Mouse (Mus musculus) G1E (cell line): ENCODE measurements at regions not wholly inside any gene's neighbourhood (a gene's known extent, or its start where the extent isn't known, plus 50 kb on each side); places are given as distances from the start of the nearest gene placed in this dataset.

Source experiments
- ATAC-seq: 2 replicates; pipeline ENCODE4 v1.8.0; 2016; ENCODE audit warnings: mild to moderate bottlenecking; ENCODE audit not compliant: insufficient number of reproducible peaks, poor library complexity, low FRiP score, severe bottlenecking; ENCODE audit errors: extremely low read depth
- DNase-seq: peaks from one replicate; pipeline ENCODE4 v3.0.0; 2012; ENCODE audit warnings: low spot score
- H3K27me3 ChIP-seq: 2 replicates; pipeline ENCODE4 v1.6.1; 2012; ENCODE audit warnings: mild to moderate bottlenecking, low read length, inconsistent platforms; ENCODE audit not compliant: insufficient read depth
- H3K36me3 ChIP-seq: replicated peaks from 2 replicates; pipeline ENCODE3; 2012; ENCODE audit warnings: mild to moderate bottlenecking, inconsistent platforms
- H3K4me1 ChIP-seq: 2 replicates; pipeline ENCODE4 v1.6.1; 2012; ENCODE audit warnings: low read depth, low read length, inconsistent platforms, mixed read lengths; ENCODE audit not compliant: insufficient read depth
- H3K4me3 ChIP-seq: 2 replicates; pipeline ENCODE4 v1.5.1; 2012; ENCODE audit warnings: low read depth, mild to moderate bottlenecking, inconsistent platforms, low read length, moderate library complexity, mixed read lengths
- H3K9me3 ChIP-seq: replicated peaks from 2 replicates; pipeline ENCODE4 v1.6.1; 2012; ENCODE audit warnings: inconsistent platforms
- CTCF ChIP-seq: IDR thresholded peaks from 2 replicates; pipeline ENCODE4 v1.5.1; 2012; ENCODE audit warnings: low read depth, low read length, inconsistent platforms, mixed read lengths
- GATA1 ChIP-seq: IDR thresholded peaks from 2 replicates; pipeline ENCODE4 v1.6.1; 2012; ENCODE audit warnings: borderline replicate concordance, low read length, inconsistent platforms, mixed read lengths
- GATA2 ChIP-seq: IDR thresholded peaks from 2 replicates; pipeline ENCODE4 v1.6.1; 2012; ENCODE audit warnings: low read depth, low read length, inconsistent platforms, borderline replicate concordance
- POLR2AphosphoS5 ChIP-seq: IDR thresholded peaks from 2 replicates; pipeline ENCODE4 v1.6.1; 2012; ENCODE audit warnings: low read depth, low read length, inconsistent platforms; ENCODE audit not compliant: insufficient replicate concordance
- TAL1 ChIP-seq: conservative IDR thresholded peaks from 2 replicates; pipeline ENCODE4 v1.6.1; 2012; ENCODE audit warnings: low read depth, low read length, inconsistent platforms, mixed read lengths

GRCm38 (mm10) chr3:146349393-146349792 is 55.0 kb upstream of the Ssx2ip start:
- no peaks in the 10 kb centered on the region for H3K36me3 ChIP-seq

GRCm38 (mm10) chr3:146350126-146350525 is 54.3 kb upstream of the Ssx2ip start:
- H3K4me3 ChIP-seq = no peak overlapping the region
- no peaks in the 10 kb centered on the region for H3K9me3 ChIP-seq
- TF ChIP-seq TAL1 (no peak), GATA1 (no peak), CTCF (no peak), POLR2AphosphoS5 (no peak), GATA2 (no peak)
- ATAC-seq (no peak), DNase-seq (no peak)
- peaks cover 10% of the 10 kb centered on the region for H3K27me3 ChIP-seq
- no peaks in the 10 kb centered on the region for H3K36me3 ChIP-seq
- H3K4me1 ChIP-seq = peaks cover 35% of the 10 kb centered on the region

More at GRCm38 (mm10) chr3:146349393-146349792, 55.0 kb upstream of the Ssx2ip start:
- peaks cover 40% of the 10 kb centered on the region for H3K4me1 ChIP-seq
- H3K9me3 ChIP-seq = no peaks in the 10 kb centered on the region
- no peak for DNase-seq
- no peak for ATAC-seq
- H3K4me3 ChIP-seq = no peak overlapping the region
- H3K27me3 ChIP-seq = peaks cover 10% of the 10 kb centered on the region
- TF ChIP-seq TAL1 (no peak), CTCF (no peak), GATA2 (no peak), POLR2AphosphoS5 (no peak), GATA1 (no peak)

- TF ChIP-seq GATA2 (no peak), CTCF (no peak), TAL1 (no peak), GATA1 (no peak), POLR2AphosphoS5 (no peak)
- ATAC-seq (no peak), DNase-seq (no peak)
- peaks cover 10% of the 10 kb centered on the region for H3K27me3 ChIP-seq
- H3K9me3 ChIP-seq = no peaks in the 10 kb centered on the region
- H3K4me3 ChIP-seq = no peak overlapping the region
- H3K36me3 ChIP-seq = no peaks in the 10 kb centered on the region
- peaks cover 30% of the 10 kb centered on the region for H3K4me1 ChIP-seq
Observed at GRCm38 (mm10) chr3:146351468-146351867, 53.0 kb upstream of the Ssx2ip start.

GRCm38 (mm10) chr3:146352187-146352586 is 52.3 kb upstream of the Ssx2ip start:
- Histone ChIP-seq H3K4me1 (peaks cover 28% of the 10 kb centered on the region), H3K36me3 (no peaks in the 10 kb centered on the region), H3K9me3 (no peaks in the 10 kb centered on the region), H3K27me3 (peaks cover 9% of the 10 kb centered on the region), H3K4me3 (no peak overlapping the region)
- ATAC-seq (peak; percentile 71), DNase-seq (peak; percentile 24)
- TF ChIP-seq CTCF = peak; percentile 86
- TF ChIP-seq TAL1 = no peak

- DNase-seq (no peak), ATAC-seq (no peak)
- no peak for TF ChIP-seq TAL1
- TF ChIP-seq POLR2AphosphoS5 = no peak
- no peak for TF ChIP-seq GATA1
- TF ChIP-seq CTCF = no peak
- TF ChIP-seq GATA2 = no peak
- Histone ChIP-seq H3K27me3 (no peaks in the 10 kb centered on the region), H3K9me3 (no peaks in the 10 kb centered on the region), H3K4me1 (peaks cover 18% of the 10 kb centered on the region), H3K4me3 (no peak overlapping the region), H3K36me3 (no peaks in the 10 kb centered on the region)
Observed at GRCm38 (mm10) chr3:146353961-146354360, 50.5 kb upstream of the Ssx2ip start.
